Mouse (Mus musculus): Measurements from ENCODE around the gene Golt1a.

- TF ChIP-seq CTCF (IDR thresholded peaks at IDR 0.05) (no peak), POLR2A (IDR thresholded peaks at IDR 0.05; ENCODE audit: insufficient read depth, low read depth, low read length) (no peak), EP300 (IDR thresholded peaks at IDR 0.05; ENCODE audit: insufficient read depth, low read depth, low read length) (no peak)
Measured at GRCm38 (mm10) chr1:133287880-133288279, 21.7 kb upstream of the Golt1a start.
